Mouse (Mus musculus) erythroblast, embryonic 14.5 days (primary cell): ENCODE results near the gene Rab11b.

Experiments
- GATA1 ChIP-seq: IDR thresholded peaks from 2 replicates; pipeline ENCODE4 v1.6.1; 2012; ENCODE audit warnings: low read length, inconsistent platforms, mixed read lengths
- TAL1 ChIP-seq: IDR thresholded peaks from 3 replicates; pipeline ENCODE4 v1.6.1; 2012; ENCODE audit warnings: low read length, inconsistent platforms, mixed read lengths

DNA sequence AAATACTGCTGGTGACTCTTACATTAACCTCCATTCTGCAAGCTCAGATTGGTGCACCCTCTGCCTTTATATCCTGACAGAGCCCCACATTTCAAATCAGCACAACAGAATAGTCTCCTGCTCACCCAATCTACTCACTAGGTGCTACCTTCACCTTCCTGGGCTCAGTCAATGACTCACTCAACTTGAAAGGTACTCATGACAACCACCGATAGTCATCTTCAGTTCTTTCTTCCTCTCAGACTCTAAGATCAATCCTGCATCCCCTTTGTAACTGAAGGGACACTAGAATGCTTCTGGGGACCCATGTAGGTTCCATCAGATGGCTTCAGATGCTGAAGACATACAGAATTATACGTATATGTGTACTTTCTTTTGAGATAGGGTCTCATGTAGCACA, 8.0 kb downstream of the Rab11b start:
- TF ChIP-seq GATA1 (no peak), TAL1 (no peak)
